Mouse (Mus musculus): ENCODE data around the gene Auts2.
A peak's percentile ranks its signal among the peaks of the same experiment; 100 is the strongest.

Auts2 gene

GRCm38 (mm10) chr5:132092721-132093120 is 450.4 kb downstream of the Auts2 start:
- no peak for DNase-seq (ENCODE audit: low read depth, low spot score)

GRCm38 (mm10) chr5:132089496-132090250 is 453.5 kb downstream of the Auts2 start:
- DNase-seq (ENCODE audit: low read depth, low spot score) = no peak

- DNase-seq (ENCODE audit: low read depth, low spot score) = no peak
These were observed 454.6 kb downstream of the Auts2 start for GRCm38 (mm10) chr5:132088585-132088984.

- no peak for DNase-seq (ENCODE audit: low read depth, low spot score)
These were observed 459.3 kb downstream of the Auts2 start for GRCm38 (mm10) chr5:132083753-132084326.

GRCm38 (mm10) chr5:132075942-132076341 is 467.2 kb downstream of the Auts2 start:
- no peak for DNase-seq (ENCODE audit: low read depth, low spot score)

GRCm38 (mm10) chr5:132074724-132075374 is 468.3 kb downstream of the Auts2 start:
- DNase-seq (ENCODE audit: low read depth, low spot score) = no peak

- no peak for DNase-seq (ENCODE audit: low read depth, low spot score)
These were observed 468.8 kb downstream of the Auts2 start for GRCm38 (mm10) chr5:132074360-132074723.

- DNase-seq (ENCODE audit: low read depth, low spot score) = no peak
These were observed 469.3 kb downstream of the Auts2 start for GRCm38 (mm10) chr5:132073677-132074359.

- no peak for DNase-seq (ENCODE audit: low read depth, low spot score)
These were observed 470.8 kb downstream of the Auts2 start for GRCm38 (mm10) chr5:132072356-132072755.

- no peak for DNase-seq (ENCODE audit: low read depth, low spot score)
These were observed 475.1 kb downstream of the Auts2 start for GRCm38 (mm10) chr5:132067750-132068739.

- peak; percentile 50 for DNase-seq (ENCODE audit: low read depth, low spot score)
These were observed 483.0 kb downstream of the Auts2 start for GRCm38 (mm10) chr5:132060116-132060515.

GRCm38 (mm10) chr5:132052637-132053036 is 490.5 kb downstream of the Auts2 start:
- DNase-seq (ENCODE audit: low read depth, low spot score) = no peak

GRCm38 (mm10) chr5:132039584-132039983 is 503.6 kb downstream of the Auts2 start:
- DNase-seq (ENCODE audit: low read depth, low spot score) = no peak

- DNase-seq (ENCODE audit: low read depth, low spot score) = no peak
These were observed 509.4 kb downstream of the Auts2 start for GRCm38 (mm10) chr5:132033491-132034350.

- no peak for DNase-seq (ENCODE audit: low read depth, low spot score)
These were observed 512.1 kb downstream of the Auts2 start for GRCm38 (mm10) chr5:132030941-132031531.

- no peak for DNase-seq (ENCODE audit: low read depth, low spot score)
These were observed 513.5 kb downstream of the Auts2 start for GRCm38 (mm10) chr5:132029638-132030037.

GRCm38 (mm10) chr5:132029038-132029437 is 514.1 kb downstream of the Auts2 start:
- no peak for DNase-seq (ENCODE audit: low read depth, low spot score)

- no peak for DNase-seq (ENCODE audit: low read depth, low spot score)
These were observed 515.2 kb downstream of the Auts2 start for GRCm38 (mm10) chr5:132027859-132028498.

- no peak for DNase-seq (ENCODE audit: low read depth, low spot score)
These were observed 529.8 kb downstream of the Auts2 start for GRCm38 (mm10) chr5:132013296-132013695.
